Mouse (Mus musculus) embryonic fibroblast, embryonic 13.5 days (primary cell): ENCODE results near the gene Itgax. TPM values are rescaled to one million over a fixed set of nuclear protein-coding genes. Genes with fewer than 3 reads are reported as not detected.

Source experiments
- H3K27ac ChIP-seq: 2 replicates; pipeline ENCODE4 v1.5.1; 2012; ENCODE audit warnings: low read length, control low read depth, inconsistent platforms; ENCODE audit not compliant: insufficient read depth
- H3K4me1 ChIP-seq: 2 replicates; pipeline ENCODE4 v1.6.1; 2011; ENCODE audit warnings: low read length; ENCODE audit not compliant: control insufficient read depth, insufficient read depth
- H3K4me3 ChIP-seq: 2 replicates; pipeline ENCODE4 v1.5.1; 2011; ENCODE audit warnings: mild to moderate bottlenecking, control low read depth, low read length; ENCODE audit not compliant: insufficient read depth
- CTCF ChIP-seq: IDR thresholded peaks from 2 replicates; pipeline ENCODE4 v1.5.1; 2011; ENCODE audit warnings: mild to moderate bottlenecking, control low read depth, low read length, moderate library complexity, borderline replicate concordance; ENCODE audit not compliant: insufficient read depth
- POLR2A ChIP-seq: IDR thresholded peaks from 2 replicates; pipeline ENCODE4 v1.6.1; 2011; ENCODE audit warnings: low read depth, mild to moderate bottlenecking, control low read depth, low read length, moderate library complexity
- polyA plus RNA-seq: library from polyadenylated mRNA; stranded (reverse); fragments of >200 nt; gene quantifications from 2 replicates; pipeline ENCODE4 v1.2.4, GENCODE M21; 2011; ENCODE audit warnings: low read depth; ENCODE audit not compliant: missing spikeins, insufficient read length

Itgax gene
- not detected in 2 replicates for polyA plus RNA-seq

GRCm38 (mm10) chr7:128128741-128129720, at the start of gene Itgax:
Gene Itgax, plus strand, starts transcription at chr7:128129547.
- TF ChIP-seq POLR2A = no peak
- TF ChIP-seq CTCF = no peak
- no peaks in the 10 kb centered on the region for H3K4me1 ChIP-seq
- H3K4me3 ChIP-seq = no peak within 1 kb of the TSS
- H3K27ac ChIP-seq = no peak within 1 kb of the TSS

- TF ChIP-seq POLR2A (no peak), CTCF (no peak)
- Histone ChIP-seq H3K4me1 (no peaks in the 10 kb centered on the region), H3K27ac (no peak overlapping the region), H3K4me3 (no peak overlapping the region)
Observed at GRCm38 (mm10) chr7:128080012-128080411, 49.3 kb upstream of the Itgax start.

GRCm38 (mm10) chr7:128089141-128089540, 40.2 kb upstream of the Itgax start:
- Histone ChIP-seq H3K4me3 (no peak overlapping the region), H3K4me1 (no peaks in the 10 kb centered on the region), H3K27ac (no peak overlapping the region)
- TF ChIP-seq CTCF = no peak
- TF ChIP-seq POLR2A = no peak

GRCm38 (mm10) chr7:128098135-128098534, 31.2 kb upstream of the Itgax start:
- H3K4me3 ChIP-seq = no peak overlapping the region
- TF ChIP-seq POLR2A = no peak
- TF ChIP-seq CTCF = no peak
- H3K4me1 ChIP-seq = no peaks in the 10 kb centered on the region
- H3K27ac ChIP-seq = no peak overlapping the region

GRCm38 (mm10) chr7:128100742-128101357, 28.5 kb upstream of the Itgax start:
- H3K4me1 ChIP-seq = no peaks in the 10 kb centered on the region
- no peak for TF ChIP-seq POLR2A
- no peak for TF ChIP-seq CTCF
- H3K4me3 ChIP-seq = no peak overlapping the region
- no peak overlapping the region for H3K27ac ChIP-seq

GRCm38 (mm10) chr7:128105246-128105645, 24.1 kb upstream of the Itgax start:
- Histone ChIP-seq H3K4me1 (no peaks in the 10 kb centered on the region), H3K27ac (no peak overlapping the region), H3K4me3 (no peak overlapping the region)
- TF ChIP-seq POLR2A (no peak), CTCF (no peak; the same call in 1 of the 2 replicates)

GRCm38 (mm10) chr7:128107462-128107861, 21.9 kb upstream of the Itgax start:
- Histone ChIP-seq H3K27ac (no peak overlapping the region), H3K4me3 (no peak overlapping the region), H3K4me1 (no peaks in the 10 kb centered on the region)
- TF ChIP-seq POLR2A (no peak), CTCF (no peak)

- no peak overlapping the region for H3K27ac ChIP-seq
Observed at GRCm38 (mm10) chr7:128110314-128110713, 19.0 kb upstream of the Itgax start.

GRCm38 (mm10) chr7:128112131-128112530, 17.2 kb upstream of the Itgax start:
- Histone ChIP-seq H3K4me1 (no peaks in the 10 kb centered on the region), H3K4me3 (no peak overlapping the region), H3K27ac (no peak overlapping the region)
- TF ChIP-seq POLR2A = no peak

More at GRCm38 (mm10) chr7:128110314-128110713, 19.0 kb upstream of the Itgax start:
- H3K4me3 ChIP-seq = no peak overlapping the region
- TF ChIP-seq POLR2A = no peak
- H3K4me1 ChIP-seq = no peaks in the 10 kb centered on the region
